Mouse (Mus musculus): ENCODE measurements around the gene Gm26602.

Gm26602 gene

GRCm38 (mm10) chr10:79886054-79886453 is 24.6 kb upstream of the Gm26602 start, which contains the start of gene Elane:
Gene Elane (plus strand): TSS chr10:79886247.
- DNase-seq: no peak

GRCm38 (mm10) chr10:79886611-79887010 is 24.0 kb upstream of the Gm26602 start:
- DNase-seq: no peak

- DNase-seq: no peak
Measured at GRCm38 (mm10) chr10:79889386-79889785, 21.3 kb upstream of the Gm26602 start.

- DNase-seq: no peak
Measured at GRCm38 (mm10) chr10:79890670-79891069, 20.0 kb upstream of the Gm26602 start, which contains the start of gene Cfd. Gene Cfd (plus strand): TSS chr10:79890853.

- peak; percentile 89 for DNase-seq
Measured at GRCm38 (mm10) chr10:79892451-79893118, 18.1 kb upstream of the Gm26602 start.

- DNase-seq: no peak
Measured at GRCm38 (mm10) chr10:79896306-79896705, 14.3 kb upstream of the Gm26602 start.

- no peak for DNase-seq
Measured at GRCm38 (mm10) chr10:79896814-79897213, 13.8 kb upstream of the Gm26602 start.

GRCm38 (mm10) chr10:79897316-79898245 is 13.1 kb upstream of the Gm26602 start:
- peak; percentile 28 to 46 for DNase-seq

- DNase-seq: no peak
Measured at GRCm38 (mm10) chr10:79900951-79901410, 9.7 kb upstream of the Gm26602 start.

GRCm38 (mm10) chr10:79906712-79907111 is 3.9 kb upstream of the Gm26602 start:
- DNase-seq: no peak

- DNase-seq: no peak
Measured at GRCm38 (mm10) chr10:79907415-79907814, 3.2 kb upstream of the Gm26602 start.

GRCm38 (mm10) chr10:79908167-79909091 is 2.2 kb upstream of the Gm26602 start, which contains the start of gene Med16:
Gene Med16 (minus strand): TSS chr10:79908923.
- peak; percentile 98 to 99 for DNase-seq

- DNase-seq: peak; percentile 49 to 58
Measured at GRCm38 (mm10) chr10:79909092-79909922, 1.3 kb upstream of the Gm26602 start.

GRCm38 (mm10) chr10:79912412-79912811 is 1.8 kb downstream of the Gm26602 start:
- no peak for DNase-seq

- DNase-seq: no peak
Measured at GRCm38 (mm10) chr10:79914131-79914947, 3.7 kb downstream of the Gm26602 start.

- DNase-seq: no peak
Measured at GRCm38 (mm10) chr10:79914948-79915596, 4.4 kb downstream of the Gm26602 start.

GRCm38 (mm10) chr10:79916081-79916480 is 5.4 kb downstream of the Gm26602 start:
- DNase-seq: no peak

GRCm38 (mm10) chr10:79916808-79917531 is 6.3 kb downstream of the Gm26602 start, which contains the start of gene Kiss1r:
Gene Kiss1r (plus strand): TSS chr10:79916971.
- peak; percentile 90 to 91 for DNase-seq

- no peak for DNase-seq
Measured at GRCm38 (mm10) chr10:79917532-79918100, 7.0 kb downstream of the Gm26602 start.

Data from B cell, adult 2 months (primary cell).